Mouse (Mus musculus): Measurements from ENCODE around the gene Gm20388. TPM values are rescaled to one million over a fixed set of nuclear protein-coding genes. Genes with fewer than 3 reads are reported as not detected.

The Gm20388 gene
- total and polyA plus RNA-seq, 3 experiments: 0.02 to 0.05 TPM; not detected in 1

DNA sequence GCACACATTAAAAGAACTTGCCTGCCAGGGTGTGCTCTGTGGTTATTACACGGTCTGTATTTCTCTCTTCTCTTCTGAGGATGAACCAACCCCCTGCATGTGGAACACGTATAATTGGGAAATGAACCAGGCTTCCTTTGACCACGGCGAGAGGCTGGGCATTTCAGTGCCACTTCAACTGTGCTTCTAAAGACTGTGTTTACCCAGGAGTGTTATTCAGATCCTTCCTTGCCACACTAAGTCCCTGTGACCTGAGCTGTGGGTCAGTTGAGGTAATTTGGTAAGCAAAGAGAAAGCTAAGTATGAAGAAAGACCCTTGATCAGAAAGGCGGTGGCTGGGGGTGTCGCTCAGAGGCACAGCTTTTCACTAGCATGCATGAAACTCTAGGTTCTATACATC is 29.3 kb upstream of the Gm20388 start:
- ATAC-seq (ENCODE audit: extremely low read depth, insufficient number of reproducible peaks, low FRiP score, poor library complexity, severe bottlenecking): no peak
- peaks cover 3% of the 10 kb centered on the region for H3K36me3 ChIP-seq (replicated peaks)
- no peak for DNase-seq (ENCODE audit: low spot score)
- no peak overlapping the region for H3K4me3 ChIP-seq (ENCODE audit: low read depth, low read length)
- no peak for TF ChIP-seq TAL1 (conservative IDR thresholded peaks at IDR 0.05; ENCODE audit: low read depth, low read length)
- TF ChIP-seq GATA1 (IDR thresholded peaks at IDR 0.05; ENCODE audit: borderline replicate concordance, low read length): no peak
- TF ChIP-seq CTCF (IDR thresholded peaks at IDR 0.05; ENCODE audit: low read depth, low read length): no peak
- TF ChIP-seq POLR2AphosphoS5 (IDR thresholded peaks at IDR 0.05; ENCODE audit: insufficient replicate concordance, low read depth, low read length): no peak
- TF ChIP-seq GATA2 (IDR thresholded peaks at IDR 0.05; ENCODE audit: borderline replicate concordance, low read depth, low read length): no peak
- no peaks in the 10 kb centered on the region for H3K9me3 ChIP-seq (replicated peaks)
- H3K4me1 ChIP-seq (ENCODE audit: insufficient read depth, low read depth, low read length): no peaks in the 10 kb centered on the region
- peaks cover 44% of the 10 kb centered on the region for H3K27me3 ChIP-seq (ENCODE audit: insufficient read depth, low read length)

DNA sequence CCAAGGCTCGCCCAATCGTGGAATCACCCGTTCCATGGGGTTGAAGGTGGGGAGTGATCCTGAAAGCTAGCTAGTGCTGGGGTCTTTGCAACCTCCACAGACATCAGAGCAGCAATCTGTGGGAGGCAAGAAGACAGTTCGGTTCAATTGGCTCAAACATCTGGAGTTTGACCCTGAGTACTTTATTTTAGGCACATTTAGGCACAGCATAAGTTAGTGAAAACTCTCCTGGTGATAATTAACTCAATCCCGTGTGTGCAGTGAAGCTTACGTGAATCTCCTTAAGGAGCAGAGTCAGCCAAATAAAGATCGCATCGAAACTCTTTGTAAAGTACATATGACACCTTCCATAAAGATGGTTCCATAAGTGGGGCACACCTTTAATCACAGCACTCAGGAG is 28.7 kb upstream of the Gm20388 start:
- H3K36me3 ChIP-seq (replicated peaks): no peaks in the 10 kb centered on the region
- no peaks in the 10 kb centered on the region for H3K4me1 ChIP-seq (ENCODE audit: insufficient read depth, low read depth, low read length)
- H3K27me3 ChIP-seq (ENCODE audit: insufficient read depth, low read length): peaks cover 45% of the 10 kb centered on the region
- no peaks in the 10 kb centered on the region for H3K9me3 ChIP-seq (replicated peaks)
- H3K4me3 ChIP-seq (ENCODE audit: low read depth, low read length): no peak overlapping the region
- TF ChIP-seq CTCF (IDR thresholded peaks at IDR 0.05; ENCODE audit: low read depth, low read length): no peak
- no peak for TF ChIP-seq GATA1 (IDR thresholded peaks at IDR 0.05; ENCODE audit: borderline replicate concordance, low read length)
- TF ChIP-seq TAL1 (conservative IDR thresholded peaks at IDR 0.05; ENCODE audit: low read depth, low read length): no peak
- TF ChIP-seq GATA2 (IDR thresholded peaks at IDR 0.05; ENCODE audit: borderline replicate concordance, low read depth, low read length): no peak
- TF ChIP-seq POLR2AphosphoS5 (IDR thresholded peaks at IDR 0.05; ENCODE audit: insufficient replicate concordance, low read depth, low read length): no peak
- ATAC-seq (ENCODE audit: extremely low read depth, insufficient number of reproducible peaks, low FRiP score, poor library complexity, severe bottlenecking): no peak
- no peak for DNase-seq (ENCODE audit: low spot score)

DNA sequence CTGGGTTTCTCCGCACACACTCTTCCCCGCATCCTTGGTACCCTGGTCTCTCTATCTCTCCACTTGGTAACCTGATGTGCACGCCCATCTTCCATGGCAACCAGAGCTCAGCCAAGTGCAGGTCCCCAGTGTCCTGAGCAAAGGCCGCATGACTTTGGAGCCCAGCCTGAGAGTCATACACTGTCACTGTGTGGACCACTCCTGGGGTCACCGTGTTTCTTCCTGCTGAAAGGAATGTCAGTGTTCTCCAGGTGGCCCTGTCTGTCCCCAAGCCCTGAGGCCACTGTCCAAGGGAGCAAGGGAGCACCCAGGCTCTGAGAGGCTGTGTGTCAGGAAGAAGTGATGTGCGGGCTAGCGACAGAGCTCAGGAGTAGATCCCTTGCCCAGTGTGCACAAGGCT is 27.4 kb upstream of the Gm20388 start:
- no peak for TF ChIP-seq CTCF (IDR thresholded peaks at IDR 0.05; ENCODE audit: low read depth, low read length)
- no peak for TF ChIP-seq TAL1 (conservative IDR thresholded peaks at IDR 0.05; ENCODE audit: low read depth, low read length)
- TF ChIP-seq GATA2 (IDR thresholded peaks at IDR 0.05; ENCODE audit: borderline replicate concordance, low read depth, low read length): no peak
- no peak for TF ChIP-seq GATA1 (IDR thresholded peaks at IDR 0.05; ENCODE audit: borderline replicate concordance, low read length)
- TF ChIP-seq POLR2AphosphoS5 (IDR thresholded peaks at IDR 0.05; ENCODE audit: insufficient replicate concordance, low read depth, low read length): no peak
- no peak overlapping the region for H3K4me3 ChIP-seq (ENCODE audit: low read depth, low read length)
- H3K36me3 ChIP-seq (replicated peaks): no peaks in the 10 kb centered on the region
- no peaks in the 10 kb centered on the region for H3K4me1 ChIP-seq (ENCODE audit: insufficient read depth, low read depth, low read length)
- no peaks in the 10 kb centered on the region for H3K9me3 ChIP-seq (replicated peaks)
- DNase-seq (ENCODE audit: low spot score) (no peak), ATAC-seq (ENCODE audit: extremely low read depth, insufficient number of reproducible peaks, low FRiP score, poor library complexity, severe bottlenecking) (no peak)
- peaks cover 46% of the 10 kb centered on the region for H3K27me3 ChIP-seq (ENCODE audit: insufficient read depth, low read length)

DNA sequence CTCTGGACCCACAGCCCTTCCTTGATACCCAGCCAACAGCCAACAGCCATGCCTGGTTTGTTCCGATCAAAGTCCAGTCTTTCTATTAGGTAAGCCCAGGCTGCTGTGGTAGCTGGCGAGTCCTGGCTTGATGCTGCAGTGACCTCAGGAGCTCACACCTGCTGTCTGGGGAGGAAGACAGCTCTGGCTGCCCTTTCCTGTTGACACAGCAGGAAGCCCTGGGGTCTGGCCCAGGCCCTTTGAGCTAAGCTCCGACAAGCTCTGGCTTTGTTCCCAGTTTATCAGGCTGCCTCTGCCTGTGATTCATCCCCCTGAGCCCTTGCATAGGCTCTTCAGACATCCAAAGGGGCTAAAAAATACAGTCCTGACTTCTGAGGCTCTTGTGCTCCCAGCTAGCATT is 25.0 kb upstream of the Gm20388 start:
- H3K4me1 ChIP-seq (ENCODE audit: insufficient read depth, low read depth, low read length): peaks cover 3% of the 10 kb centered on the region; the same call in 1 of the 2 replicates
- TF ChIP-seq GATA1 (IDR thresholded peaks at IDR 0.05; ENCODE audit: borderline replicate concordance, low read length) (no peak), GATA2 (IDR thresholded peaks at IDR 0.05; ENCODE audit: borderline replicate concordance, low read depth, low read length) (no peak), CTCF (IDR thresholded peaks at IDR 0.05; ENCODE audit: low read depth, low read length) (no peak), TAL1 (conservative IDR thresholded peaks at IDR 0.05; ENCODE audit: low read depth, low read length) (no peak), POLR2AphosphoS5 (IDR thresholded peaks at IDR 0.05; ENCODE audit: insufficient replicate concordance, low read depth, low read length) (no peak)
- peaks cover 31% of the 10 kb centered on the region for H3K27me3 ChIP-seq (ENCODE audit: insufficient read depth, low read length)
- H3K36me3 ChIP-seq (replicated peaks): no peaks in the 10 kb centered on the region
- H3K9me3 ChIP-seq (replicated peaks): no peaks in the 10 kb centered on the region
- ATAC-seq (ENCODE audit: extremely low read depth, insufficient number of reproducible peaks, low FRiP score, poor library complexity, severe bottlenecking): no peak
- DNase-seq (ENCODE audit: low spot score): no peak
- H3K4me3 ChIP-seq (ENCODE audit: low read depth, low read length): no peak overlapping the region

DNA sequence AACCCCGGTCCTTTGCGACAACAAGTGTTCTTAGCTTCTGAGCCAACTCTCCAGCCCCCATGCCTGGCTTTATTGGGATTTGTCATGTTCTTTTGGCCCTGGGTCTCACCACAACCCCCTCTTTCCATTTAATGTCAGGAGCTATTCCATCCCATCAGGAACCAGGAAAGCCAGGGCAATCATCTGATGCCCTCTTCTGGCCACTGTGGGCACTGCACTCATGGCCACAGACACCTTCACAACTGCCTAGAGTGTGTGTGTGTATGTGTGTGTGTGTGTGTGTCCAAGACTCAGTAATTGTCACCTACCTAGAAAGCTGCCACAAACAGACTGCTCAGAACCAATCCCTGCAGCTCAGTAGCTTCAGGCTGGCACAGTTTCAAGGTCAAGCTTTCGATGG is 23.5 kb upstream of the Gm20388 start:
- H3K36me3 ChIP-seq (replicated peaks): no peaks in the 10 kb centered on the region
- H3K27me3 ChIP-seq (ENCODE audit: insufficient read depth, low read length): peaks cover 25% of the 10 kb centered on the region
- no peak for DNase-seq (ENCODE audit: low spot score)
- TF ChIP-seq GATA1 (IDR thresholded peaks at IDR 0.05; ENCODE audit: borderline replicate concordance, low read length) (no peak), GATA2 (IDR thresholded peaks at IDR 0.05; ENCODE audit: borderline replicate concordance, low read depth, low read length) (no peak), CTCF (IDR thresholded peaks at IDR 0.05; ENCODE audit: low read depth, low read length) (peak; percentile 91), POLR2AphosphoS5 (IDR thresholded peaks at IDR 0.05; ENCODE audit: insufficient replicate concordance, low read depth, low read length) (no peak), TAL1 (conservative IDR thresholded peaks at IDR 0.05; ENCODE audit: low read depth, low read length) (no peak)
- peaks cover 3% of the 10 kb centered on the region; the same call in 1 of the 2 replicates for H3K4me1 ChIP-seq (ENCODE audit: insufficient read depth, low read depth, low read length)
- no peaks in the 10 kb centered on the region for H3K9me3 ChIP-seq (replicated peaks)
- no peak for ATAC-seq (ENCODE audit: extremely low read depth, insufficient number of reproducible peaks, low FRiP score, poor library complexity, severe bottlenecking)
- H3K4me3 ChIP-seq (ENCODE audit: low read depth, low read length): no peak overlapping the region

DNA sequence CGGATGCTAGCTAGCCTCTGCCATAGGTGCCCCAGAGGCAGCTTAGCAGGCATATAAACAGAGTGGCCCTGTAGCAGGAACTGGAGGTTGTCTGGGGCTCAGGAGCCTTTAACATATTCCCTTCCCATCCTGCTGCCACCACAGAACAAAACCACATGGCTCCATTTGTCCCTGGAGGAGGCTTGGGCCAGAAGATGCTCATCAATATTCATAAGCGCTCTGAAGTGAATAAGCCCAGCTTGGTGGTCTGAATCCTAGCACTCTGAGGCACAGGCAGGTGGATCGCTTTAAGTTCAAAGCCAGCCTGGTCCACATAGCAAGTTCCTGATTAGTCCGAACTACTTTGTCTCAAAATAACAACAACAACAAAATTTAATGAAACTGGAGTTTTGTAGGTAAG is 22.6 kb upstream of the Gm20388 start:
- no peak for ATAC-seq (ENCODE audit: extremely low read depth, insufficient number of reproducible peaks, low FRiP score, poor library complexity, severe bottlenecking)
- no peak for DNase-seq (ENCODE audit: low spot score)
- H3K36me3 ChIP-seq (replicated peaks): no peaks in the 10 kb centered on the region
- peaks cover 25% of the 10 kb centered on the region for H3K27me3 ChIP-seq (ENCODE audit: insufficient read depth, low read length)
- TF ChIP-seq CTCF (IDR thresholded peaks at IDR 0.05; ENCODE audit: low read depth, low read length) (no peak), TAL1 (conservative IDR thresholded peaks at IDR 0.05; ENCODE audit: low read depth, low read length) (no peak), POLR2AphosphoS5 (IDR thresholded peaks at IDR 0.05; ENCODE audit: insufficient replicate concordance, low read depth, low read length) (no peak), GATA2 (IDR thresholded peaks at IDR 0.05; ENCODE audit: borderline replicate concordance, low read depth, low read length) (no peak), GATA1 (IDR thresholded peaks at IDR 0.05; ENCODE audit: borderline replicate concordance, low read length) (no peak)
- H3K4me1 ChIP-seq (ENCODE audit: insufficient read depth, low read depth, low read length): peaks cover 3% of the 10 kb centered on the region; the same call in 1 of the 2 replicates
- H3K9me3 ChIP-seq (replicated peaks): no peaks in the 10 kb centered on the region
- H3K4me3 ChIP-seq (ENCODE audit: low read depth, low read length): no peak overlapping the region

All from G1E (cell line).